Mouse (Mus musculus) heart, postnatal 36 days (tissue): ENCODE measurements around the gene Map1lc3a. TPM values are rescaled to one million over a fixed set of nuclear protein-coding genes. Genes with fewer than 3 reads are reported as not detected.
A peak's percentile ranks its signal among the peaks of the same experiment; 100 is the strongest.

Source experiments
- DNase-seq, 2 experiments: peaks; one replicate each; pipeline ENCODE4 v3.0.0; 2021 to 2022
- intact Hi-C: fragments of 180-260 bp; cut with DNase I; formaldehyde crosslinking; loops from one replicate; pipeline ENCODE4 v1.15.1; 2025
- total RNA-seq, 2 experiments: library from RNA; stranded (reverse); gene quantifications; 2 replicates each; pipeline ENCODE4 v1.2.3; 2021

Gene Map1lc3a
- total RNA-seq, result 100 to 1,000 TPM; 729 to 769 TPM

DNA sequence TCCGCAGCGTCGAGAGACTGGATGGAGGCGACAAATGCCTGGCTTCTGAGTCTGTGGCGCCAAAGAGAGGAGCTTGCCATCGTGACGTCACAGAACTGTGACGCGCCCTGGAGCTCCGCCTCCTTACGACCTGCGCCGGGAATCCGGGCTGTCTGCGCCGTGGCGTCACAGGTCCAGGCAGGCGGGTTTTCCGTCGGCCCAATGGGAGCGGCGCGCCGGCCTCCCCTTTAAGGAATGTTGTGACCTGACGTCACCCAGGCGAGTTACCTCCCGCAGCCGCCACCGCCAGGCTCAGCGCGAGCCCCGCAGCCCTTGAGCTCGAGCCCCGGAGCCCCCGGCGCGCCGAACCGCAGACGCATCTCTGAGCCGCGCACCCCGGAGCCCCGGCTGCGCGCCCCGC, at the start of gene Map1lc3a:
TSS of gene Map1lc3a (plus strand) at position 103 of the 400 bp plus-strand sequence.
- peak; percentile 96 to 97 for DNase-seq
- intact Hi-C loops, result loop anchor here (1.0 to 2.0 kb wide), 2 partner anchors 39 to 105 kb away; partner anchors contain the start of genes Dynlrb1 and Trp53inp2

DNA sequence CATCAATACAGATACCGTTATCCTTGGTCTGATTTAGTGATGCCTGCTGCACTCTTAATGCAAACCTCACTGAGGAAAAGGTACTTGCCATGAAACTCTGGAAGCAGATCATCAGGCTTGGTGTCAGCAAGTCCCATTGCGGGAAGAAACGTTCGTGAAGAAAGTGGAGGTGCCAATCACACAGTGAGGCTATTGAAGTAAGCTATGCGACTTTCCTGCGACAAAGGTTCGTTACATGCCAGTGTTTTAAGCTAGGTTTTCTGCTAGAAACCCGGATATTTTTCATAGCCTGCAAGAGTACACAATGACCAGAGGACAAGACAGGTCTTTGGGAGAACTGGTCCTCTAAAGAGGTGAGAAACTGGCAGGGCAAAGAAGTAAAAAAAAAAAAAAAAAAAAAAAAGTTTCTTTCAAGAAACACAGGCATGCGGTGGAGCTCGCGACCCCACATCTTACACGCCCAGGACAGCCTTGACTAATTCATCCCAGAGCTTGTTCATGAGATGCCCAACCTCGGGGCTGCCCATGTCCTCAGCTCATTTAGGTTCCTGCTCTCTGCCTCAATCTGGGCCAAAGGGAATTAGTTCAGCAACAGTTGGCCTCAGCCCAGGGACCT, 40.2 kb upstream of the Map1lc3a start:
- DNase-seq, result no peak
- intact Hi-C loops, result loop anchor here (2.0 kb wide), 2 partner anchors 41 to 147 kb away; partner anchors contain the start of gene Map1lc3a

DNA sequence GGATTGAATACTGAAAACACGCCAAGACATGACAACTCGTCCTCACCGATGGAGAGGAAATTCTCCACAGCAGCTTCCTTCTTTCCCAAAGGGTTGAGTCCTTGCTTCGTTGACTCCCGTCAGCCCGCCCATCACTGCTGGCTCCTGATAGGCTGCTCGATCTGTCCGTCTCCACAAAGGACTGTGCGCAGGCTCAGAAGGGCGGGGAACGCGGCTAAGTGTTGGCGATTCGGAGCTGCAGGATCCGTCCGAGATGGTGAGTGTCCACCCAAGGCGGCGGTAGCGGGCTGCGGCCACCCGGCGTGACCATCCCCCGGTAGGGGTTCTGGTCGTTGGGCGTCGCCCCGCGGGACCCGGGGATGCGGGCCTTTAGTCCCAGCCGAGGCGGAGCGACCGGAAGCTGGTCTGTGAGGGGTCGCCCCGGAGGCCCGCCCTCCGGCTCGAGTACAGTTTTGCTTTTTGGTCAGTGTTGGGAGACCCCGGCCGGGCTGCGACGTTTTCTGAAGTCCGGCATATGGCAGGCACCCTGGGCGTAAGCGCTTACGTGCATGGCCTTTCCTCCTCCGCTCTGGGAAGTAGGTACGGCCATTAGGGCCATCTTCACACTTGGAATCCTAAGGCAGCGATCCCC, 39.6 kb upstream of the Map1lc3a start, which contains the start of gene Dynlrb1:
TSS of gene Dynlrb1 (plus strand) at position 172 of the 631 bp plus-strand sequence.
- DNase-seq, result peak; percentile 100
- intact Hi-C loops, result loop anchor here (2.0 kb wide), 2 partner anchors 40 to 146 kb away; partner anchors contain the start of gene Map1lc3a

DNA sequence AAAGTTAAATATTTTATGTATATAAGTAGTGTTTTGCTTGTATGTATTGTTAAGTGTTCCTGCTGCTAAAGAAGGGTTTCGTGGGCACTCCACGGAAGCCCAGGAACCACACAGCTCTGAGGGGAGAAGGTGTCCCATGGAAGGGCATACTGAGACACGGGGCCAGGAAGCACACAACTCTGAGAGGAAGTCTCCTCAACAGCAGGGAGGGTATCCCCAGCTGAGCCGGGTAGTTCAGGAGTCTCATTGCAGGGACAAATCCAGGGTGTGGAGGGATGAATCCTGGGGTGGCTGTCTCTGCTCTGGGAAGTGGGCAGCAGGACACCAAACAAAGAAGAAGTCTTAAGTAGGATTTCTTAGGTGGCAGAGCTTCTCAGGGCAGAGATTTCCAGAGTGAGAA, 38.8 kb upstream of the Map1lc3a start:
- intact Hi-C loops, result loop anchor here (2.0 kb wide), 2 partner anchors 40 to 146 kb away; partner anchors contain the start of gene Map1lc3a
- DNase-seq, result no peak

DNA sequence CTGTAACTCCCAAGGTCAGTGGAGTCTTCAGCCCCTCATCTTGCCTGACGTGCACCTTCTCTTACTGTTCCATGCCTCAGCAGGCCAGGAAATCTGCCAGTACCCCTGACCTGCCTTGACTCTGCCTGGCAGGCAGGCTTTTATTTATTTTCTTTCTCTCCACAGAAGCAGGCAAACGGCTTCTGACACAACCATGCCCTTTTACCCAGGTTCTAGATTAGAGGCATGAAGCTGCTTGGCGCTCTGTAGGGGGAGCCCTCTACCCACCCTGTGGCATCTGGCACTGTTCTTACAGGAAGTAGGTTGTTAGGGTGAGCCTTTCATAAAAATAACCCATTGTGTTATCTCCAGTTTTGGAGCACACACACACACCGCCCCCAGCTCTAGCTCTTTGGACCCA, 35.2 kb upstream of the Map1lc3a start:
- intact Hi-C loops, result no loop called here
- DNase-seq, result peak; percentile 23 to 29

DNA sequence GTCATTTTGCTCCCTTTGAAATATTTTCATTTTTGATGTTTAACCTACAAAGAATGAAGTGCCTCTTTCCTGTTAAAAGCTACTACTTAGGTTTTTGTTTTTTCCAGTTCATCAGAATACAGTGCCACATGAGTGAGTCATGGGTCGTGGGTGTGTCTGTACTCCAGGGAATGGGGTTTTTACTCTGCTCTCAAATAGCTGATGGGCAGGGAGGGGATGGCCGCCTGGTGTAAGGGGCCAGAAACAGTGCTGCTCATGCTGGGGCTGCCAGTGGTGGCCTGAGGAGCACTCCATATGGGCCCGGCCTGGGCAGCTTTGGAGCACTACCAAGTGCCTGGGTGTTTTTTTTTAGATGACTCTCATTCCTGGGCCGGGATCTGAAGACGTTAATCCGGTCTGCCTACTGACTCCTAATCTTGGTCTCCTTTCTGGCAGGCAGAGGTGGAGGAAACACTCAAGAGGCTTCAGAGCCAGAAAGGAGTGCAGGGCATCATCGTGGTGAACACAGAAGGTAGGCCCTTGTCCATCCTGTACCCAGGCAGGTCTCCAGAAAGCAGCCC, 33.7 kb upstream of the Map1lc3a start:
- intact Hi-C loops, result no loop called here
- DNase-seq, result peak; percentile 32 to 48

DNA sequence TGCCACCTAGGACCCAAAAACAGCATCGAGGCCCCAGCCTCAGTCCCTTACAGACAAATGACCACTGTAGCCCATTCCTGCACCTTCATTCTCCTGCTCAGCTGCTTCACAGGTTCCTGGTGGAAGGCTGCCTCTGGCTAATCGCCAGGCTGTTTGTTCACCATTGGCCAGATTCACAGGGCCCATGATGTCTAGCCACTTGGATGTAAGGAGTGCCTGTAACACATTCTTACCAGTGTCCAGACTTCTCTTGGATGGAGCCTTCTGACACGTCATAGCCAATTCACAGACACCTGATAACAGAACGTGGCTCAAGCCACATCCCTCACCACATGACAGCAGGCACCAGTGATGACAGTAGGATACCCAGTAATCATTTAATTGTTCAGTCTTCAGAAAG, 29.9 kb upstream of the Map1lc3a start:
- intact Hi-C loops, result no loop called here
- DNase-seq, result peak; percentile 36 to 41

DNA sequence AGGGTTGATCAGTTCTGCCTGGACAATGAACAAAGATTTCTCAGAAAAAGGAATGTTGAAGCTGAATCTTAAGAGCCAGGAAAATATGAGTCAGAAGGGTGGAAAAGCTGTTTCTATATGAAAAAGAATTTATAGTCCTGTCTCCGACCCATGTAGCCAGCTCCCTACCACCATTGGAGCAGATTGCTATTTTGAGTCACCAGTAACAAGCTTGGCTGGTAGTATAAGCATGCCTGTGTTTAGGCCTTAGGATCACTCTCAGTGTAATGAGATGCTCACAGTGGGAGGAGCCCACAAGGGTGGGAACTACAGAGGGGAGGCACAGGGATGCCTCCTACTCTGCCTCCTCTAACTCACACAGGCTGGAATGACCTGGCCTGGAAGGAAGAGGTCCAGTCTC, 27.9 kb upstream of the Map1lc3a start:
- DNase-seq, result no peak
- intact Hi-C loops, result no loop called here

DNA sequence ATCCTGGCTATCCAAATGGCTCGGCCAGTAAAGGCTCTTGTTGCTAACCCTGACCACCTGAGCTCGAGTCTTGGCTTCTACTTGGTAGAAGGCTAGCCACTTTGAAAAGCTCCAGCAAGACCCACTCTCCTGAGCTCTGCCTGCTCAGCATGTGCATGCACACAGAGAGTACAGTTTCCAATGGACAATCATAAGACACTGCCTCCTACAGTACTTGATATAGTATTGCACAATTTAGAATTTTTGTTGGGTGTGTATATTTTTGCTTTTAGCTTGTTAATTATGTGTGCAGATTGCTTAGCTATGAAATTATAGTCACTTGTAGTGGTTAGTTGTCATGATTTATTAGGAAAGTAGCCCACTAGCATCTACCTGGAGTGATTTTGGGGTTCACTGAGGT, 27.4 kb upstream of the Map1lc3a start:
- intact Hi-C loops, result no loop called here
- no peak for DNase-seq

DNA sequence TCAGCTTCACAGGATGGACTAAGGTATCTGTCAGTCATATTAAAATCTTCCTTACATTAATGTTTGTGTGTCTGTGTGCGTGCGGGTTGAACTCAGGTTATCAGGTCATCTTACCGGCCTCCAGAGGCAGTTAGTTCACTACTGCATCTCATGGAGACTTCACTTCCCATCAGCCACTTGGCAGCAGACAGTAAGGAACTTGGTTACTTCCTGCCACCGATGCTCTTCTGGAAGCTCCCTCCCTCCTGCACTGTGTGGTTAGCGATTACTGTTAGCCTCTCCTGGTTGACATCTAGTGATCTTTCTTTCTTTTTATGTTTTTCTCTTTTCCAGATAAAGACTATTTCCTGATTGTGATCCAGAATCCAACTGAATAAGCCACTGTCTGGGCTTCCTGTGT, 26.5 kb upstream of the Map1lc3a start:
- intact Hi-C loops, result no loop called here
- no peak for DNase-seq

DNA sequence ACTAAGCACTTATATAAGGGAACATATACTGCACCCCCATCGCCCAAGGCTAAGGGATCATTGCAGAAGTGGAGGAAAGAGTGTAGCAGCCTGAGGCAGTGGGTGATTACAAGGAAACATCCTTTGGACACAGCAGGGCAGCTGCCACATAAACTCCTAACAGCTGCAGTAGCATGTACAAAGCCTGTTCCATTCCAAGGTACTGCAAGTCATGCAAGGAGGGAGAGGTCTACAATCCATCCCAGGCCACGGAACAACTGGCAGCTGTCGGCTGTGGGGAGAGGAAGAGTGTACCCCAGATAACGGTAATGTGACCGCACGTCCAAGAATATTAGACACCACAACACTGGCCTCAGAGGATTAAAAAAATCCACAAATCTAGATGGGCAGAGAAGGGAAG, 10.6 kb upstream of the Map1lc3a start:
- DNase-seq, result no peak
- intact Hi-C loops, result no loop called here

DNA sequence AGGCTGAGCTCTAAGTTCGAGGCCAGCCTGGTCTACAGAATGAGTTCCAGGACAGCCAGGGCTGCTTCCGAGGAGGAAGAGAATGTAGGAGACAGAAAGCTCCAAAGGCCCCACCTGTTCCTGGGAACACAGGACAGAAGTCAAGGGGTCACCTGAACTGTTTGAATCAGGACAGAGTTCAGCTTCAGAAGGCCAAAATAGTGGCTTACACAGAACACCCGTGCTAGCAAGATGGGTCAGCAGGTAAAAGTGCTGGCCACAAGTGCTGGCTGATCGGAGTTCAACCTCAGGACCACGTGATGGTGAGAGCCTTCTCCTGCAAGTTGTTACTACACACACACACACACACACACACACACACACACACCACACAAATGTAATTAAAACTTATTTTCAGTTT, 9.2 kb upstream of the Map1lc3a start:
- no peak for DNase-seq
- intact Hi-C loops, result no loop called here

DNA sequence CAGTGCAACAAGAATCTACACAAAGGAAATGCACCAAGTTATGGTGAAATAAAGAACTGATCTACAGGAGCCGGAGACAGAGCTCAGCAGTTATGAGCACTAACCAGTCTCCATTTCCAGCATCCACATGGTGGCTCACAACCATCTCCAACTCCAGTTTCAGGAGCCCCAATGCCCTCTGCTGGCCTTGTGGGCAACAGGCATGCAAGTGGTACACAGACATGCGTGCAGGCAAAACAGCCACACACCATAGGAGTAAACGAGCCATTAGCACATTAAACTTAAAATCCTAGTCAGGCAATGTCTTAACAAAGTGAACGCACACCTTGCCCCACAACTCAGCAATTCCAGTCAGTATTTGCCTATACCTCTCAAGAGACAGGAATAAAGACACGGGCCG, 4.1 kb upstream of the Map1lc3a start:
- DNase-seq, result no peak
- intact Hi-C loops, result no loop called here

DNA sequence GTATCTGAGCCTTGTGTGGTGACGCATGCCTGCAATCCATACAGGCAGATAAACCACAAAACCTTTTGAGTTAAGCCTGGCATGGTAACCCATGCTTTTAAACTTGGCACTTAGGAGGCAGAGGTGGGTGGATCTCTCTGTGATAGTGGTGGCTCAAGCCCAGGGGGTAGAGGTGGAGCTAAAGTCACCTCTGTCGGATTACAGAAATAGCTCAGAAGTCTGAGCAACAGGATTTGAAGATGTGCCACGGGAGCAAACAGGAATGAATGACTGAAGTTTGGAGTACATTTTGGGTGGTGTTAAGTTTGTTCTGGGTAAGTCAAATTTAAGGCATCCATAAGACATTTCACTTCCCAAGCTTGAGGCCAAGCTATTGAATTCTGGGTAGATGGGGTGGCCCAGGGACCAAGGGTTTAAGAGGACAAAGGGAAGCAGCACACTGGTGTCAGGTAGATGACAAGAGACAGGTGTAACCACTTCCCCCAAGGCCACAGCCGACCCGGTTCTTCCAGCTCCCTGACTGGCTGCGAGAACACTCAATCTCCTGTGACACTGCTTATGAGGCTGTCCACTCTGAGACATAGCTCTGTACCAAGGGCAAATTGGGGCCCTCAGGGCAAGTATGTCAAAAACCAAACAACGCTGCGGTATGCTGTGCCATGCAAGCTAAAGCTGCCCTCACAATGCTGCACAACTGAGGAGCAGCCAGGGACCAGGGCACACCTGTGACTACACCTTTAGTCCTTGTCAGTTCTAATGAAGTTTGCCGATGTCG, 3.5 kb upstream of the Map1lc3a start:
- DNase-seq, result no peak
- intact Hi-C loops, result no loop called here

DNA sequence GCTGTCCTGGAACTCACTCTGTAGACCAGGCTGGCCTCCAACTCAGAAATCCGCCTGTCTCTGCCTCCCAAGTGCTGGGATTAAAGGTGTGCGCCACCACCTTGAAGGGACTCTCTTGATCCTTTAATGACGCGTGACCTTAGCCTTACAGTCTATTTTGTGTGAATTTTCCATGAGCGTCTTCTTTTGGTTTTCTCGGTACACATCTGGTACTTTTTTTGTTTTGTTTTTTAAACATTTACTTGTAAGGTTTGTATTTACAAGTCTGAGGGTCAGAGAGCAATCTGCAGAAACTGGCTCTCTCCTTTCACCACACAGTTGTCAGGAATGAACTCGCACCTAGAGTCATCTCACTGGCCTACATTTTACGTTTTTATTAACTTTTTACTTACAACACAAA, 2.5 kb upstream of the Map1lc3a start:
- DNase-seq, result no peak
- intact Hi-C loops, result no loop called here

DNA sequence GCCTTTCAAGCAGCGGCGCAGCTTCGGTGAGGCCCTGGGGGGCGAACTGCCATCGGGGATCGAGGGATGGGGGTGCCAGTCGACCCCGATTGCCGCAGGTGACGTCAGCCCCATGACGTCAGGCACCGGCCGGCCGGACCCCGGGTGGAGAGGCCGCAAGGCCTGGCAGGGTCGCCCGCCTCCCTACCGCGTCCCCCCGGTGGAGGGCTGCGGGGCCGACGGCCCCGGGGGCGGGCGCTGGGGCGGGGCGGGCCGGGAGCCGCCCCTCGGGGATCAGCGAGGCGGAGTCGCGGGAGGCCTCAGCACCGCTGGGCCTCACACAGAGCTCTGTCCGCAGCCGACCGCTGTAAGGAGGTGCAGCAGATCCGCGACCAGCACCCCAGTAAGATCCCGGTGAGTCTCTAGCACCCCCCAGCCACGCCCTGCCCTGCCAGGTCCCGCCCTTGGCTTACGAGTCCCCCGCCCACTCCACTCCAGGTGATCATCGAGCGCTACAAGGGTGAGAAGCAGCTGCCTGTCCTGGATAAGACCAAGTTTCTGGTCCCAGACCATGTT, 601 bp downstream of the Map1lc3a start:
- no peak for DNase-seq
- intact Hi-C loops, result loop anchor here (1.0 to 2.0 kb wide), 2 partner anchors 40 to 105 kb away; partner anchors contain the start of genes Dynlrb1 and Trp53inp2

DNA sequence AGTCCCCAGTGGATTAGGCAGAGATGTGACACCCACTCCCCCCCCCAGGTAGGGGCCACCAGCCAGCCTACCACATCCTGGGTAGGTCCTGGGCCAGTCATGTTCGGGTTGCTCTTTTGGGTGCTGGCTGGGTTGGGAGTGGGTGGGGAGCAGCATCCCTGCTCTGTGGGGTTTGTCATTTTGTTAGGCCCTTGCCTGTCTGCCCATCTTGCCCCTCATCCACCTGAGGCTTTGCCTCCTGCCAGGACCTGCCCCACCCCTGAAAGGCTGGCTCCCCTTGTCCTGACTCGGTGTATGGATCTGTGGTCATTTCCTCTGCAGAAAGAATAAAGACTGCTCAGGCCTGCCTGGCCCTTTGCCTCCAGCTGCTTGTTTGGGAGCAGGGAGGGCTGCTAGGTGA, 1.6 kb downstream of the Map1lc3a start:
- DNase-seq, result no peak

DNA sequence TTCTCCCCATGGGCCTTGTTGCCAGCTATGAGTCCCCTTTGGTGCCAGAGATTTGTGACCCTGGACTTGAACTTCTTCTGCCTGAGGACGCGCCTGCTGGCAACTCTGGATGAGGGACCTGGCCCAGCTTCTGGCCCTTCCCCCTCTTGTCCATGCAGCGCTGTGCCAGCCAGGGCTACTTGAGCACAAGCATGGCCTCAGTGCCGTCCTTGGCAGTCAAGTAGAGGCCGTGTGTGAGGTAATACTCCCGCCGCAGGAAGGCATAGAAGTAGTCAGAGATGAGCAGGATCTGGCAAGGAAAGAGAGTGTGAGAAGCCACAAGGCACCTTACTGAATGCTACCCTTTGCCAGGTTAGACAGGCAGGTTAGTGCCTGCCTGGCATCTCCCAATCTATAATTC, 2.3 kb downstream of the Map1lc3a start:
- peak; percentile 58 for DNase-seq
- intact Hi-C loops, result no loop called here

More for the DNA sequence above, 1.6 kb downstream of the Map1lc3a start:
- intact Hi-C loops, result loop anchor here (2.0 kb wide), 1 partner anchor 41 kb away; the partner anchor contains the start of gene Dynlrb1

DNA sequence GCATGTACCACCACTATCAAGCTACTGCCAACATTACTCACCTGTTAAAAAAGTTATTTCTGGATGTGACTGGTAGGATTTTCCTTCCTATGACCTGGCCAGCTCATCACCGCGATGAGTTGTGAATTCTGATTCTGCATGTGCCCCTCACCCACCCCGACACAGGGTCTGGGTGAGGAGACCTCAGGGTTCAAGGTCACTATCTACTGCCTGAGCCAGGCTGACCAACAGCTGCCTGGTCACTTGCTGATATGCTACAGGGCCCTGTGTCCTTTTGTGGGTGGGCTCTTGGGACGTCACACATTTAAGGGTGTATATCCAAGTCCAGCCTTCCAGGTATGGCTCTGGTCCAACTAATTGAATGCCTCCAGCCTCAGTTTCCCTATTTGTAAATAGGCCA, 3.1 kb downstream of the Map1lc3a start:
- intact Hi-C loops, result no loop called here
- DNase-seq, result no peak

DNA sequence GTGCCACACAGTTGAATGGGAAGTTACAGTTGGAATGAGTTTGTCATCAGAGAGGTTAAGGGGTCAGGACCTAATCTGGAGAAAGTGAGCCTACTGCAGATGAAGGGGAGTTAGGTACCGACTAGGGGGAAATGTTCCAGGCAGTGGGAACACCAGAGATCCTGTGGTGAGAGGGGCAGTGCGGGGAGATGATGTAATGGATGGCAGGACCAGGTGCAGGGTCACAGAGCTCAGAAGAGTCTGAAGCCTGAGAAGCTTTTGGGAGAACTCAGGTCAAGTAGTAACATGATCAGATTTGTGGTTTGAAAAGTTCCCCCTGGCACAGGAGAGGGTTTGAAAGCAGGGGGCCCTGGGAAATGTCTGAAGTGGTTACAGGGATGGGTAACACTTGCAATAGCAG, 4.0 kb downstream of the Map1lc3a start:
- DNase-seq, result no peak
- intact Hi-C loops, result no loop called here

DNA sequence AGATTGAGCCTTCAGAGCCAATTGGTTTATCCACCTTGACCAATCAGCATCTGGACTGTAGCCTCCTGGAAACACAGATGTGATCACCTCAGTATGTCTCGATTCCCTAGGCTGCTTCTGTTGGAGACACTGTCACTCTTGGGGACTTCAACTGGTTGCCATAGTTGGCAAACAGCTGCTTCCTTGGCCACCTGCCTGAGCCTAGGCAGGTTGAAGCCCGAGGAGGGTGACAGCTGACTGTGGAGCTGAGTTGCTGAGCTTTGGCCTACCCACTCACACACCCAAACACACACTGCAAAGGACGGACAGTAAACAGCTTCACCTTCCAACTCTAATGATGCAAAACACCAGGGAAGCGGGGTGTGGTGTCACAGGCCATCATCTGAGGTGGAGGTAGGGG, 7.7 kb downstream of the Map1lc3a start:
- peak; percentile 49 to 58 for DNase-seq

More for the DNA sequence above, 7.7 kb downstream of the Map1lc3a start:
- intact Hi-C loops, result no loop called here
